ENCODE assay signal across 8 mouse cellular contexts in genomic region chr1:52854029-52854428, GRCm38 (mm10). TPM values are rescaled to one million over a fixed set of nuclear protein-coding genes. Genes with fewer than 3 reads are reported as not detected.
DNase-seq lines count a peak whose midpoint lies in the region; ATAC-seq and TF ChIP-seq lines count a peak whose summit lies in the region.
"Not testable (repeated sequence)": the region's sequence is repeated elsewhere in the genome, so short reads cannot be mapped to it uniquely, and the experiment has no call there.

No protein-coding gene starts in this region.

- H3K27ac ChIP-seq in heart, adult 2 months; liver, embryonic 14.5 days; midbrain, postnatal 0 days (ENCODE audit: low read depth, low read length); thymus, adult 2 months (ENCODE audit: control insufficient read depth, insufficient read depth, low read length): not testable (repeated sequence)

- not testable (repeated sequence) for H3K9ac ChIP-seq in heart, adult 2 months (ENCODE audit: low read depth, low read length); liver, embryonic 14.5 days (replicated peaks); midbrain, postnatal 0 days (replicated peaks; ENCODE audit: low read length, poor library complexity, severe bottlenecking)

- not testable (repeated sequence) for H3K4me1 ChIP-seq in heart, adult 2 months (ENCODE audit: control insufficient read depth, insufficient read depth, low read length); liver, embryonic 14.5 days (replicated peaks; ENCODE audit: control insufficient read depth in 2 of 2, insufficient read depth in 2 of 2, low read length in 1 of 2); midbrain, postnatal 0 days (ENCODE audit: insufficient read depth, low read length); thymus, adult 2 months (replicated peaks; ENCODE audit: control insufficient read depth, insufficient read depth, low read length)

- not testable (repeated sequence) for H3K4me2 ChIP-seq in liver, embryonic 14.5 days (ENCODE audit: low read depth); midbrain, postnatal 0 days (ENCODE audit: low read depth, low read length, poor library complexity, severe bottlenecking)

- TF ChIP-seq POLR2A in heart, adult 2 months (IDR thresholded peaks at IDR 0.05; ENCODE audit: insufficient read depth, low read depth, low read length); thymus, adult 2 months (IDR thresholded peaks at IDR 0.05; ENCODE audit: control insufficient read depth, extremely low read depth, insufficient read depth, low read length, poor library complexity): not testable (repeated sequence)

- ATAC-seq in liver, embryonic 14.5 days (ENCODE audit: insufficient read depth); midbrain, postnatal 0 days (ENCODE audit: low FRiP score): not testable (repeated sequence)

- 47% methylated on average over 1 of the region's 1 CpGs for WGBS in heart, adult 2 months
- no CpG with 5 or more reads among the region's 1 CpGs for WGBS in liver, embryonic 14.5 days (ENCODE audit: insufficient replicate concordance)
- WGBS in midbrain, postnatal 0 days: no CpG with 5 or more reads among the region's 1 CpGs
- WGBS in thymus, adult 2 months: 84% methylated on average over 1 of the region's 1 CpGs

- not testable (repeated sequence) for H3K27me3 ChIP-seq in heart, adult 2 months (ENCODE audit: control insufficient read depth, insufficient read depth, low read length); liver, embryonic 14.5 days (ENCODE audit: control insufficient read depth, insufficient read depth, low read length); midbrain, postnatal 0 days (ENCODE audit: insufficient read depth, low read length); thymus, adult 2 months (ENCODE audit: control insufficient read depth, insufficient read depth, low read length)

- peak; percentile 25 to 63 for DNase-seq in CD8-positive naive resting alpha-beta T cell, adult 2 months (ENCODE audit: low read depth in 2 of 2, low spot score in 2 of 2)
- DNase-seq in adrenal gland, postnatal 14 days: peak; percentile 14
- DNase-seq in embryo, embryonic 11 days: peak; percentile 50
- DNase-seq in heart, adult 2 months: not testable (repeated sequence)
- DNase-seq in kidney, adult 9 months: peak; percentile 57
- DNase-seq in liver, embryonic 14.5 days (ENCODE audit: low read depth in 3 of 3, low spot score in 3 of 3): peak in 2 of 3 experiments; percentile 10 to 19
- DNase-seq in midbrain, postnatal 0 days (ENCODE audit: low spot score): peak; percentile 57
- DNase-seq in thymus, adult 2 months: peak; percentile 65

- H3K9me3 ChIP-seq in liver, embryonic 14.5 days (ENCODE audit: control insufficient read depth, low read length); midbrain, postnatal 0 days (ENCODE audit: low read length): not testable (repeated sequence)

- H3K36me3 ChIP-seq in heart, adult 2 months (ENCODE audit: control insufficient read depth, insufficient read depth, low read length); liver, embryonic 14.5 days (replicated peaks; ENCODE audit: control insufficient read depth, insufficient read depth, low read depth); midbrain, postnatal 0 days (ENCODE audit: insufficient read depth, low read length); thymus, adult 2 months (ENCODE audit: control insufficient read depth, insufficient read depth, low read length): not testable (repeated sequence)

- TF ChIP-seq CTCF in heart, adult 2 months (IDR thresholded peaks at IDR 0.05): peak; percentile 72
- TF ChIP-seq CTCF in liver, embryonic 14.5 days (IDR thresholded peaks at IDR 0.05; ENCODE audit: low read depth): peak; percentile 47; the same call in 1 of the 2 replicates
- peak; percentile 63 for TF ChIP-seq CTCF in midbrain, postnatal 0 days (IDR thresholded peaks at IDR 0.05)
- TF ChIP-seq CTCF in thymus, adult 2 months (IDR thresholded peaks at IDR 0.05; ENCODE audit: borderline replicate concordance, control insufficient read depth, extremely low read depth, insufficient read depth, low read length, poor library complexity): not testable (repeated sequence)

- H3K4me3 ChIP-seq in heart, adult 2 months; liver, embryonic 14.5 days (ENCODE audit: insufficient read depth in 1 of 2, low read depth in 2 of 2, low read length in 2 of 2); midbrain, postnatal 0 days (ENCODE audit: low read depth, low read length); thymus, adult 2 months (ENCODE audit: control insufficient read depth, insufficient read depth, low read length): not testable (repeated sequence)

- H3K79me2 ChIP-seq in heart, adult 2 months (replicated peaks; ENCODE audit: control insufficient read depth, insufficient read depth, low read length): not testable (repeated sequence)

- not testable (repeated sequence) for TF ChIP-seq EP300 in heart, adult 2 months (IDR thresholded peaks at IDR 0.05; ENCODE audit: insufficient read depth, low read depth, low read length); liver, embryonic 14.5 days (IDR thresholded peaks at IDR 0.05; ENCODE audit: low read depth)

- intact Hi-C loops in heart, adult 2 months (cut with DNase I): loop anchor here (2.0 kb wide), 1 partner anchor 207 kb away; no protein-coding TSS in a partner anchor

RNA-seq across cellular contexts. Expression of gene Hibch, which starts 9.3 kb away (rescaled TPM):
- 109 and 120 TPM in 2 replicates for total RNA-seq in adrenal gland, postnatal 14 days (2021)
- 10 to 100 TPM; 70.5 to 86.8 TPM for total RNA-seq in heart, adult 2 months (2021)
- 52.8 and 76.2 TPM in 2 replicates for polyA plus RNA-seq in heart, adult 2 months (2012; rRNA removed)
- polyA plus RNA-seq in liver, embryonic 14.5 days (2012; rRNA removed): 7.2 and 10.4 TPM in 2 replicates
- polyA plus RNA-seq in liver, embryonic 14.5 days (2014; fragmentation: Nextera tagmentation; extraction: Ambion mirVana): 18.5 and 19.0 TPM in 2 replicates
- total RNA-seq in midbrain, postnatal 0 days (2014; rRNA removed): 13.5 and 23.1 TPM in 2 replicates
- polyA plus RNA-seq in midbrain, postnatal 0 days (2015; fragmentation: Nextera tagmentation; extraction: Ambion mirVana): 20.2 and 20.9 TPM in 2 replicates
- 22.7 and 23.9 TPM in 2 replicates for polyA plus RNA-seq in thymus, adult 2 months (2012; rRNA removed)

RNA-seq across cellular contexts. Expression of gene Inpp1, which starts 36.5 kb away (rescaled TPM):
- total RNA-seq in adrenal gland, postnatal 14 days (2021): 33.2 and 36.4 TPM in 2 replicates
- 10 to 100 TPM; 18.3 to 20.6 TPM for total RNA-seq in heart, adult 2 months (2021)
- polyA plus RNA-seq in heart, adult 2 months (2012; rRNA removed): 8.9 and 12.6 TPM in 2 replicates
- 1.3 and 1.5 TPM in 2 replicates for polyA plus RNA-seq in liver, embryonic 14.5 days (2012; rRNA removed)
- polyA plus RNA-seq in liver, embryonic 14.5 days (2014; fragmentation: Nextera tagmentation; extraction: Ambion mirVana): 1.7 and 1.9 TPM in 2 replicates
- 43.0 and 49.8 TPM in 2 replicates for total RNA-seq in midbrain, postnatal 0 days (2014; rRNA removed)
- 45.8 and 46.8 TPM in 2 replicates for polyA plus RNA-seq in midbrain, postnatal 0 days (2015; fragmentation: Nextera tagmentation; extraction: Ambion mirVana)
- polyA plus RNA-seq in thymus, adult 2 months (2012; rRNA removed): 29.4 and 33.8 TPM in 2 replicates
